Mouse (Mus musculus): ENCODE data around the gene Mapk7.

- TF ChIP-seq POLR2A (IDR thresholded peaks at IDR 0.05; ENCODE audit: borderline replicate concordance, extremely low read depth, insufficient read depth, insufficient read length, poor library complexity, severe bottlenecking): no peak
- no peak for TF ChIP-seq CTCF (IDR thresholded peaks at IDR 0.05; ENCODE audit: borderline replicate concordance, extremely low read depth, insufficient read depth, insufficient read length)
Observed at GRCm38 (mm10) chr11:61483226-61483845, 10.9 kb downstream of the Mapk7 start.

All from brain, embryonic 14.5 days (tissue).